Mouse (Mus musculus) liver, embryonic 13.5 days (tissue): Measurements from ENCODE around the gene Tnfrsf13c. TPM values are rescaled to one million over a fixed set of nuclear protein-coding genes. Genes with fewer than 3 reads are reported as not detected.
A peak's percentile ranks its signal among the peaks of the same experiment; 100 is the strongest.

Experiments used
- ATAC-seq: fragments of 200-750 bp; cut with Nextera tagmentation; 2 replicates; pipeline ENCODE4 v1.8.0; 2017; ENCODE audit warnings: low read depth, mild to moderate bottlenecking, moderate number of reproducible peaks, moderate library complexity
- DNase-seq: peaks from one replicate; pipeline ENCODE4 v3.0.0; 2022
- H3K27ac ChIP-seq: fragments of 300-500 bp; sonication (generic); 2 replicates; pipeline ENCODE4 v1.5.1; 2015; ENCODE audit warnings: moderate library complexity, mild to moderate bottlenecking, inconsistent platforms
- H3K27me3 ChIP-seq: fragments of 300-500 bp; sonication (generic); 2 replicates; pipeline ENCODE4 v1.6.1; 2015; ENCODE audit warnings: mild to moderate bottlenecking, inconsistent platforms
- H3K36me3 ChIP-seq: fragments of 300-500 bp; sonication (generic); 2 replicates; pipeline ENCODE4 v1.6.1; 2015; ENCODE audit warnings: mild to moderate bottlenecking, inconsistent platforms
- H3K4me1 ChIP-seq: fragments of 300-500 bp; sonication (generic); replicated peaks from 2 replicates; pipeline ENCODE4 v1.6.1; 2015; ENCODE audit warnings: inconsistent platforms
- H3K4me2 ChIP-seq: fragments of 300-500 bp; sonication (generic); 2 replicates; pipeline ENCODE4 v1.6.1; 2015; ENCODE audit warnings: inconsistent platforms, mild to moderate bottlenecking, moderate library complexity
- H3K4me3 ChIP-seq: fragments of 300-500 bp; sonication (generic); replicated peaks from 2 replicates; pipeline ENCODE4 v1.5.1; 2015; ENCODE audit warnings: mild to moderate bottlenecking, inconsistent platforms
- H3K9ac ChIP-seq: fragments of 300-500 bp; sonication (generic); 2 replicates; pipeline ENCODE4 v1.6.1; 2015; ENCODE audit warnings: mild to moderate bottlenecking, inconsistent platforms
- H3K9me3 ChIP-seq: fragments of 300-500 bp; sonication (generic); replicated peaks from 2 replicates; pipeline ENCODE4 v1.6.1; 2016; ENCODE audit warnings: inconsistent platforms
- WGBS: fragments of 180-500 bp; shearing (Covaris S2); methylation state at CpG from one replicate; pipeline ENCODE4 v1.1.7; 2015; ENCODE audit not compliant: insufficient replicate concordance; 5-methylcytosine and 5-hydroxymethylcytosine counted together
- polyA plus RNA-seq: library from polyadenylated mRNA; unstranded; fragments of >200 nt; fragmentation: Nextera tagmentation; extraction: Ambion mirVana; gene quantifications from 2 replicates; pipeline ENCODE4 v1.2.1, GENCODE M21; 2015

The Tnfrsf13c gene
- 0.38 and 0.87 TPM in 2 replicates for polyA plus RNA-seq

DNA sequence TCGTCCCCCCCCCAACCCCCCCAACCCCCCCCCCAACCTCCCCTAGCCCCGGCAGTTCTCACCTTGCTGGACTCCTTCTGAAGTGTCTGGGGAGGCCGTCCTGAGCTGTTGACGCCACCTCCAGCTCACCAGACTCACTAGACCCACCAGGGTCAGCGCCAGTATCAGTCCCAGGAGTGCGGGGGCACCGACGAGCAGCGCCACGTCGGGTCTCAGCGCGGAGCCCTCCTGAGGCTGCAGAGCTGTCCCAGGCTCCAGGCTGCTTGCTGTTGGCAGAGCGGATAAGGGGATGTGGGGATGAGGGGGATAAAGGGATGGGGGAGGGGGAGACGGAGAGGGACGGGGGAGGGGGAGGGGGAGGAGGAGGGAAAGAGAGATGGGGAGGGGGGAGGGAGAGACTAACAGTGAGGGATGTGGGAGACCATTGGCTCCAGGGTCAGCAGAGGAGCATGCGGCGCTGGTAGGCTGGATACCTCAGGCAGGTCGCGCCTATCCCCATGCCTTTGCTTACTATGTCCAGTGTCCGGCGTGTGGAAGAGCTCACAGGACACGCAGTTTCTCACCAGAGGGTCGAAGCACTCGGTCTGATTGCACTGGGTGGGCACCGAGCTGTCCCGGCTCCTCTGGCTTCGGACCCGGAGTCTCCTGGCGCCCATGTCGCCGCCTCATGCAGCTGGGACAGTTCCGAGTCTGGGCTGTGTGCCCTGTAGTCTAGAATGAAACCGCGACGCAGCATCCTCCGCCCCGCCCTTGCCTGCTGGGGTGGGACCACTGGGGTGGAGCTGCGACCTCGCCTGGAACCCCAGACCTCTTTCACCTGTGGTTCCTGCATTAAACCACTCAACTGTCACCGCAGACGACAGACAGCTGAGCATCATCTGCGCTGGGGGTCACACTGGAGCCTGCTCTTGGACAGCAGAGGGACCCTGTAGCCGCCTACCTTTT lies at the start of gene Tnfrsf13c:
Gene Tnfrsf13c (minus strand): TSS at position 713 of the 945 bp plus-strand sequence.
- no peaks in the 10 kb centered on the region for H3K36me3 ChIP-seq
- ATAC-seq: peak; percentile 83
- peak within 1 kb of the TSS; percentile 77 for H3K4me2 ChIP-seq
- H3K9ac ChIP-seq: peak within 1 kb of the TSS; percentile 65
- no peaks in the 10 kb centered on the region for H3K9me3 ChIP-seq
- peak; percentile 38 for DNase-seq
- peaks cover 69% of the 10 kb centered on the region for H3K27me3 ChIP-seq
- peak within 1 kb of the TSS; percentile 61; the same call in 1 of the 2 replicates for H3K27ac ChIP-seq
- WGBS: 3% methylated on average over 42 of the region's 44 CpGs
- H3K4me3 ChIP-seq: peak within 1 kb of the TSS; percentile 54
- peaks cover 48% of the 10 kb centered on the region for H3K4me1 ChIP-seq

DNA sequence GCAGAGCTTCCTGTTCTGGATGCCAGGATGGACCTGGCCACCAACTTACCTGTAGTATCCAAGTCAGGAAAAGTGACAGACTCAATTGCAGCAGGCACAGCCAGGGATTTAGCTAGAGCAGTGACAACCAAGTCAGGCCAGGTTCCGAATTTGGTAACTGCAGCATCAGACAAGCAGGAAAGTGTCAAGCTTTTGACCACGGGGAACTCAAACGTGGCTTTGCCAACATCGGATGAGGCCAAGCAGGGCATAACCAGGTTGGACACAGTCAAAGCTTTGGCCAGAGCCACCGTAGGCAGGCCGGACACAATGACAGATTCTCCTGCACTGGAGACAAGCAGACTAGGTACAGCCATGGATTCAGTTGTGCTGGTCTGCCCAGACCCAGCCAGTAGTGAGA lies 48.1 kb upstream of the Tnfrsf13c start:
- 63% methylated on average over 6 of the region's 6 CpGs for WGBS
- Histone ChIP-seq H3K27me3 (peaks cover 59% of the 10 kb centered on the region), H3K36me3 (no peaks in the 10 kb centered on the region)

GRCm38 (mm10) chr15:82271201-82271600 lies 47.0 kb upstream of the Tnfrsf13c start:
- Histone ChIP-seq H3K36me3 (no peaks in the 10 kb centered on the region), H3K4me2 (no peak overlapping the region), H3K27ac (no peak overlapping the region), H3K4me1 (peaks cover 18% of the 10 kb centered on the region), H3K9ac (no peak overlapping the region), H3K9me3 (no peaks in the 10 kb centered on the region), H3K4me3 (no peak overlapping the region), H3K27me3 (peaks cover 48% of the 10 kb centered on the region)
- WGBS: 6% methylated on average over 5 of the region's 5 CpGs
- DNase-seq (peak; percentile 42), ATAC-seq (0 out of 2 replicates have a peak, but pooled peaks have one; percentile 16)

More for the DNA sequence above, 48.1 kb upstream of the Tnfrsf13c start:
- DNase-seq (no peak), ATAC-seq (no peak)
- no peak overlapping the region for H3K27ac ChIP-seq
- no peak overlapping the region for H3K9ac ChIP-seq
- peaks cover 18% of the 10 kb centered on the region for H3K4me1 ChIP-seq
- H3K9me3 ChIP-seq: no peaks in the 10 kb centered on the region
- no peak overlapping the region for H3K4me2 ChIP-seq
- no peak overlapping the region for H3K4me3 ChIP-seq

- ATAC-seq: no peak
- 65% methylated on average over 9 of the region's 9 CpGs for WGBS
- H3K27me3 ChIP-seq: peaks cover 35% of the 10 kb centered on the region
Observed at GRCm38 (mm10) chr15:82268783-82269182, 44.6 kb upstream of the Tnfrsf13c start.

DNA sequence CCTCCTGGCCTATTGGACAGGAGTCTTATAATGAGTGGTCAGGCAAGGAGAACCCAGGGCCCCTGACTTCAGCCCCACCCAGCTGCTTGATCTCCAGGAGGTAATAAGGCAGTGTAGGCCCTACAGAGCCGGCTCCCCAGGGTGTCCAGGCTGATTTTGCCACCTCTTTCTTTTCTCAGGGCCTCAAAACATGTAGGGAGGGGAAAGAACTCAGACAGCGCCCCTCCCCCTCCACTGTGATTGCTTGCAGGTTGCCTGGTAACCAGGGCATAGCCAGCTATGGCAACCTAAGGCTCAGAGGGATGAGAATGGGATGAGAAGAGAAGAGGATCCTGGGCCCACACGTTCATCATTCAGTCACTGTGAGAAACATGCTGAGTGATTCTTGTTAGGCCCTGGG lies 44.0 kb upstream of the Tnfrsf13c start:
- Histone ChIP-seq H3K4me3 (no peak overlapping the region), H3K36me3 (no peaks in the 10 kb centered on the region), H3K9me3 (no peaks in the 10 kb centered on the region), H3K27ac (no peak overlapping the region), H3K4me1 (peaks cover 9% of the 10 kb centered on the region), H3K4me2 (no peak overlapping the region), H3K9ac (no peak overlapping the region), H3K27me3 (peaks cover 29% of the 10 kb centered on the region)
- no peak for DNase-seq
- ATAC-seq: no peak
- WGBS: 35% methylated on average over 3 of the region's 3 CpGs

More at GRCm38 (mm10) chr15:82268783-82269182, 44.6 kb upstream of the Tnfrsf13c start:
- Histone ChIP-seq H3K27ac (no peak overlapping the region), H3K9ac (no peak overlapping the region), H3K4me3 (no peak overlapping the region), H3K4me2 (no peak overlapping the region), H3K9me3 (no peaks in the 10 kb centered on the region), H3K4me1 (peaks cover 9% of the 10 kb centered on the region), H3K36me3 (no peaks in the 10 kb centered on the region)
- no peak for DNase-seq

- H3K4me2 ChIP-seq: no peak overlapping the region
- peaks cover 9% of the 10 kb centered on the region for H3K4me1 ChIP-seq
- H3K27ac ChIP-seq: no peak overlapping the region
- ATAC-seq: no peak
- no peaks in the 10 kb centered on the region for H3K9me3 ChIP-seq
- no peak overlapping the region for H3K4me3 ChIP-seq
- H3K27me3 ChIP-seq: peaks cover 17% of the 10 kb centered on the region
- 10% methylated on average over 6 of the region's 6 CpGs for WGBS
- no peaks in the 10 kb centered on the region for H3K36me3 ChIP-seq
- peak; percentile 33 for DNase-seq
- no peak overlapping the region for H3K9ac ChIP-seq
Observed at GRCm38 (mm10) chr15:82266356-82266755, 42.2 kb upstream of the Tnfrsf13c start.

DNA sequence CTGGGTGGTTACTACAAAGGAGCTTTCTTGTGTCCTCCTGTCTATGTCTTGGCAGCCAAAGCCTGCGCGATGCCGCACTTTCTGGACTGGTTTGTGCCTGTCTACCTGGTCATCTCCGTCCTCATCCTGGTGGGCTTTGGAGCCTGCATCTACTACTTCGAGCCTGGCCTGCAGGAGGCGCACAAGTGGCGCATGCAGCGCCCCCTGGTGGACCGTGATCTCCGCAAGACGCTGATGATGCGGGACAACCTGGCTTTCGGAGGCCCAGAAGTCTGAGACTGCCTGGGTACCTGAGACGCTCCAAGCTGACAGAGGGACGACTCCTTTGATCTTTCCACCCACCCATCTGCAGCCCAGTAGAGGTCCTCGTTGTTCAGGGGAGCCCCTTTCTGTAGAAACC lies 35.3 kb upstream of the Tnfrsf13c start:
- Histone ChIP-seq H3K27me3 (peaks cover 40% of the 10 kb centered on the region), H3K9me3 (no peaks in the 10 kb centered on the region), H3K4me1 (no peaks in the 10 kb centered on the region), H3K36me3 (no peaks in the 10 kb centered on the region), H3K27ac (no peak overlapping the region), H3K4me2 (no peak overlapping the region), H3K9ac (no peak overlapping the region), H3K4me3 (no peak overlapping the region)
- 8% methylated on average over 16 of the region's 16 CpGs for whole genome bisulfite sequencing
- ATAC-seq: no peak
- DNase-seq: peak; percentile 59

DNA sequence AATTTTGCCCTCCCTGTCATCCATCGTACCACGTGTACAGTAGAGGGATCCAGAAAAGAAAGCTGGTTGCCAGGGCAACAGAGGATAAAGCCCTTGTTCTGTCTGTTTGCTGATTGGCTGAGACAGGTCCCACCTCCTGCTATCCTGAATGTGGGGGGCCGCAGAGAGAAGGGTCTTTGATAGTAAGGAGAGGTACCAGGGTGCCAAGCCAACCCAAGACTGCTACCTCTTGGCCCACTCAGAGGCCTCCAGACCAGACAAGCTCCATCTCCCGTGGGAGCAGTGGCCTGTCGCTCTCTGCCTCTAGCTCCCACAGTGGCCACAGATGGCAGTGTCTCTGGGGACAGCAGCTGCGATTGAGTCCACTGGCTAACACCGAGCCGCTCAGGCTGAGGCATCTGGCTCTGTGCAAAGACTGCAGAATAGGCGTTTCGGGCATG lies 31.8 kb upstream of the Tnfrsf13c start:
- Histone ChIP-seq H3K9ac (no peak overlapping the region), H3K27me3 (peaks cover 31% of the 10 kb centered on the region), H3K36me3 (no peaks in the 10 kb centered on the region), H3K27ac (no peak overlapping the region), H3K4me1 (no peaks in the 10 kb centered on the region), H3K4me3 (no peak overlapping the region), H3K4me2 (no peak overlapping the region), H3K9me3 (no peaks in the 10 kb centered on the region; the same call in 1 of the 2 replicates)
- 30% methylated on average over 10 of the region's 10 CpGs for WGBS
- no peak for DNase-seq
- ATAC-seq: no peak

GRCm38 (mm10) chr15:82255248-82255647 lies 31.1 kb upstream of the Tnfrsf13c start:
- Histone ChIP-seq H3K27ac (no peak overlapping the region), H3K27me3 (peaks cover 27% of the 10 kb centered on the region), H3K4me3 (no peak overlapping the region), H3K9ac (no peak overlapping the region), H3K4me1 (no peaks in the 10 kb centered on the region), H3K4me2 (no peak overlapping the region), H3K36me3 (no peaks in the 10 kb centered on the region), H3K9me3 (no peaks in the 10 kb centered on the region; the same call in 1 of the 2 replicates)
- WGBS: 27% methylated on average over 4 of the region's 4 CpGs
- no peak for ATAC-seq
- no peak for DNase-seq

DNA sequence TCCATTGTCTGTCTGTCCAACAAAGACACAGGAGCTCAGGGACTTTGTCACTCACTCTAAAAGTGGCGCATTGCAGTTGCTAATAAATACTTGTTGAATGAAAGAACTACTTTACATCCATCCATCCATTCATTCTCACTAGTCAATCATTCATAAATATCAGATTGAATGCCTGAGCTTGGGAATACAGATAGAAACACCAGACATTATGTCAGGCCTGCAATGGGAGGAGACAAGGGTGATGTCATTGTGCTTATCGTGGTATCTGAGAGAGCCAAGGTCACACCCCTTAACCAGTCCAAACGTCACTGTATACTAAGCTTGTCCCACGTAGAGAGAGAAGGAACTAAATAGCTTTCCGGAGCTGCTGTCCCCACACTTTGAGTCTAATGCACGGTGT lies 27.9 kb upstream of the Tnfrsf13c start, which contains the start of gene 1500009C09Rik:
Gene 1500009C09Rik (plus strand): TSS at position 301 of the 400 bp plus-strand sequence.
- Histone ChIP-seq H3K4me1 (no peaks in the 10 kb centered on the region), H3K27me3 (peaks cover 22% of the 10 kb centered on the region), H3K4me3 (no peak within 1 kb of the TSS), H3K36me3 (no peaks in the 10 kb centered on the region), H3K9me3 (no peaks in the 10 kb centered on the region; the same call in 1 of the 2 replicates), H3K9ac (no peak within 1 kb of the TSS), H3K4me2 (no peak within 1 kb of the TSS), H3K27ac (no peak within 1 kb of the TSS)
- no peak for DNase-seq
- ATAC-seq: no peak
- WGBS: 56% methylated on average over 6 of the region's 6 CpGs

DNA sequence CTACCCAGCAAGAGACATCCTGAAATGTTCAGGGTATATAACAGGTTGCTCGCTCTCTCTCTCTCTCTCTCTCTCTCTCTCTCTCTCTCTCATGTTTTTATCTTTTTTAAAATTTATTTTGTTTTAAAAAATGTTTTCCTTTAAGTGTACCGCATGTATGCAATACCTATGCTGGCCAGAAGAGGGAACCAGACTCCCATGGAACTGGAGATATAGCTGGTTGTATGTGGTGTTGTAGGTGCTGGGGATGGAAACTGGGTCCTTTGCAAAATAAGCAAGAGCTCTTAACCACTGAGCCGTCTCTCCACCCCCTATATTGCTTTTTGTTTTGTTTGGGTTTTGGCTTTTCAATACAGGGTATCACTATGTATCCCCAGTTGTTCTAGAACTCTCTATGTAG lies 27.4 kb upstream of the Tnfrsf13c start:
- peaks cover 17% of the 10 kb centered on the region for H3K27me3 ChIP-seq
- no peaks in the 10 kb centered on the region; the same call in 1 of the 2 replicates for H3K9me3 ChIP-seq
- ATAC-seq: no peak
- no peaks in the 10 kb centered on the region for H3K36me3 ChIP-seq
- no peak overlapping the region for H3K4me3 ChIP-seq
- WGBS: 75% methylated on average over 3 of the region's 3 CpGs
- no peak overlapping the region for H3K9ac ChIP-seq
- no peak for DNase-seq
- H3K27ac ChIP-seq: no peak overlapping the region
- H3K4me2 ChIP-seq: no peak overlapping the region
- H3K4me1 ChIP-seq: no peaks in the 10 kb centered on the region
